Mouse (Mus musculus): ENCODE data around the gene Dennd4c. TPM values are rescaled to one million over a fixed set of nuclear protein-coding genes. Genes with fewer than 3 reads are reported as not detected.
A peak's percentile ranks its signal among the peaks of the same experiment; 100 is the strongest.
"Not testable (repeated sequence)": the region's sequence is repeated elsewhere in the genome, so short reads cannot be mapped to it uniquely, and the experiment has no call there.

Dennd4c gene
- total RNA-seq, 2 experiments from 2014 or later = 10.4 to 15.5 TPM

DNA sequence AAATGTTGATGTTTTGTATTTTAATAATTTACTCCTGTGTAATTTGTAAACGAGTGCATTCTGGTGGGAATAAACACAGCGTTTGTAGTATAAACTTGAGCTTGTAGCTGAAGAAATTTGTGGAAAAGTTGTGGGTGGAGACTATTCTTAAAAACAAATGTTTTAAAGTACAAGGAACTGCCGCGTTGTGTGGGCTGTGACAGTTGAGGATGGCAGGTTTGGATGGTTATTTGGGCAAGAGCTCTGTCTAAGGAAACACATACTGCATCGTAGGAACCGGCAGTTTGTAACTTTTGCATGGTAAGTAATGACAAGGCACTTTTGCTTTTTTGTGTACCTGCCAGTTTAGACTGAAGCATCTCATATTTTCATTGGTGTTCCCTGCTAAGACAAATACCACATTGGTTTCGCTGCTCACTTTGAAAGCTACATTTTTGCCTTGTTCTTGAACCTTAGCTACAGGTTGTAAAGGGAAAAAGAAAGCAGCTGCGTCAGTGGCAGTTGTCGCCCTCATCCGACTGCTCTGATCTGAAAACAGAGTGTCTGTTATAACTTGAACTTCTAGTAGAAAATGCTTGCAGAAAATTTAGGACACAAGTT lies 2.1 kb downstream of the Dennd4c start:
- intact Hi-C loops (cut with DNase I) = no loop called here
- DNase-seq (ENCODE audit: extremely low spot score in 1 of 2, low spot score in 2 of 2) = no peak

DNA sequence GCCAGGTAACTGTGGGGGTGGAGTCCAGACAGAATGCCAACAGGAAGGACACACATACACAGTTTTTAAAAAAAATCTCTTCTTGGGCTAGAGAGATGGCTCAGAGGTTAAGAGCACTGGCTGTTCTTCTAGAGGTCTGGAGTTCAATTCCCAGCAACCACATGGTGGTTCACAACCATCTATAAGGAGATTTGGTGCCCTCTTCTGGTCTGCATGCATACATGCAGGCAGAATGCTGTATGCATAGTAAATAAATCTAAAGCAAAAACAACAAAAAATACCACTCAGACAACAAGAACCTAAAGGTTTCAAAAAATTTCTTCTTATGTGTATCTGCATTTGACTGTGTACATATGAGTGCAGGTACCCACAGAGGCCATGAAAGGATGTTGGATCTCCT lies 16.0 kb downstream of the Dennd4c start:
- DNase-seq (ENCODE audit: extremely low spot score in 1 of 2, low spot score in 2 of 2) = no peak
- intact Hi-C loops (cut with DNase I) = no loop called here

DNA sequence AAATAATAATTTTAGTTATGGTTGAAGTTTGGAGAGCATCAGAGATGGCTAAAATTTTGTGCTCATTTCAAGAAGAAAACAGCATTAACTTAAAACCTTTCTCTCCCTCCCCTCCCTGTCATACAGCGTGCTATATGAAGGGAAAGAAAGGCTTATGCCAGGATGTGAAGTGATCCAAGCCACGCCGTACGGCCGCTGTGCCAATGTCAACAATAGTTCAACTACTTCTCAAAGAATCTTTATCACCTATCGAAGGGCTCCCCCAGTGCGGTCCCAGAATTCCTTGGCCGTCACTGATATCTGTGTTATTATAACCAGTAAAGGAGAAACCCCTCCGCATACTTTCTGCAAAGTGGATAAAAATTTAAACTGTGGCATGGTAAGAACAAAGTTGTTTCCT lies 29.2 kb downstream of the Dennd4c start:
- no peak for DNase-seq (ENCODE audit: extremely low spot score in 1 of 2, low spot score in 2 of 2)
- intact Hi-C loops (cut with DNase I) = no loop called here

DNA sequence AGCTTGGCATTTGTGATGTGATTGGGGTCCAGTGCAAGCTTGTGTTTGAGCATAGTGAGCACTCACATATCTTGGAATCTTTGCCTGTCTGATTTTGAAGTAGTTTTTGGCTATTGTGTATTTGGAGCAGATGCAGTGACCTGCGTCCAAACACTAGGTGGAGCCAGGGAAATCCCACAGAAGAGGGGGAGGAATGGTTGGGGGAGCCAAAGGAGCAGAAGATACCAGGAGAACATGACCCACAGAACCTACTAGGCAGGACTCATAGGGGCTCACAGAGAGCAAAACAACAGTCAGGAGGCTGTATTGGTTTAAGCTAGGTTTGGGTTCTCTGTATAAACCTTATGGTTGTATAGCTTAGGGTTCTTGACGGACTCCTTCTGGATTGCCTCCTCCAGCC lies 62.2 kb downstream of the Dennd4c start:
- intact Hi-C loops (cut with DNase I) = no loop called here
- DNase-seq (ENCODE audit: extremely low spot score in 1 of 2, low spot score in 2 of 2) = no peak

DNA sequence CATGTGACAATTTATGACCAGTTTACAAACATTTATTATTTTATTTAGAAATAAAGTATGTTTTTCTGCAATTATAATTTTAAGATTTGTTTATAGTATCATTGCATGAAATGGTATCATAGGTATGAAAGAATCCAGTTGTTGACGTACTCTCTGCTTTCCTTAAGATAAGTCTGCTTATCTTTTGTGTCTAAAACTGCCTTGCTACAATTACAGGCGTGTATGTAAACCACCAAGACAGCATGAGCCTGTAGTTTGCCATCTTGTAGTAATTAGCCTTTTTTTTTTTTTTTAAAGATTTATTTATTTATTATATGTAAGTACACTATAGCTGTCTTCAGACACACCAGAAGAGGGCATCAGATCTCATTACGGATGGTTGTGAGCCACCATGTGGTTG lies 66.5 kb downstream of the Dennd4c start:
- DNase-seq (ENCODE audit: extremely low spot score in 1 of 2, low spot score in 2 of 2) = no peak
- intact Hi-C loops (cut with DNase I) = no loop called here

DNA sequence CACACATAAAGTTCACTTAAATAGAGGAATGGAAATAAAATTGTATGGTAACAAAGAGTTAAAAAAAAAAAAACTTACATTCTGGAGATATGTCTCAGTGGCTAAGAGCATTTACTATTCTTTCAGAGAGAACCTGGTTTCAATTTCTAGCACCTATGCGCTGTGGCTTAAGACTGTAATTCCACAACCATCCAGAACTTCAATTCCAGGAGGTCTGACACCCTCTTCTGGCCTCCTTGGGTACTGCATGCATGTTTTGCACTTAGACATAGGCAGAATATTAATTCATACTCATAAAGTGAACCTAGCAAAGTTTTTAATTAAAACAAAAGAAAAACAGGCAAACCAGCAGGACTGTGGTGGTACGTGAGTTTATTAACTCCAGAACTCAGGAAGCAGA lies 74.8 kb downstream of the Dennd4c start:
- peak; percentile 17 to 55 for DNase-seq (ENCODE audit: extremely low spot score in 1 of 2, low spot score in 2 of 2)
- intact Hi-C loops (cut with DNase I) = no loop called here

DNA sequence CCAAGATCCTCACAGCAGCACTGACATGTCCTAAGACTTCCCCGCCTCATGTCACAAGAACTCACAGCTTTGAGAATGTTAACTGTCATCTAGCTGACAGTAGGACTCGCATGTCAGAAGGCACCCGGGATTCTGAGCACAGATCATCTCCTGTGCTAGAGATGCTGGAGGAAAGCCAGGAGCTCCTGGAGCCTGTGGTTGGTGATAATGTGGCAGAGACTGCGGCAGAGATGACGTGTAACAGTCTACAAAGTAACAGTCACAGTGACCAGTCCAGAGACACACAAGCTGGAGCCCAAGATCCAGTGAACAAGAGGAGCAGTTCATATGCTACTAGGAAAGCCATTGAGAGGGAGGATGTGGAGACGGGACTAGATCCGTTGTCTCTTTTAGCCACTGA lies 76.8 kb downstream of the Dennd4c start:
- intact Hi-C loops (cut with DNase I) = no loop called here
- DNase-seq (ENCODE audit: extremely low spot score in 1 of 2, low spot score in 2 of 2) = no peak

DNA sequence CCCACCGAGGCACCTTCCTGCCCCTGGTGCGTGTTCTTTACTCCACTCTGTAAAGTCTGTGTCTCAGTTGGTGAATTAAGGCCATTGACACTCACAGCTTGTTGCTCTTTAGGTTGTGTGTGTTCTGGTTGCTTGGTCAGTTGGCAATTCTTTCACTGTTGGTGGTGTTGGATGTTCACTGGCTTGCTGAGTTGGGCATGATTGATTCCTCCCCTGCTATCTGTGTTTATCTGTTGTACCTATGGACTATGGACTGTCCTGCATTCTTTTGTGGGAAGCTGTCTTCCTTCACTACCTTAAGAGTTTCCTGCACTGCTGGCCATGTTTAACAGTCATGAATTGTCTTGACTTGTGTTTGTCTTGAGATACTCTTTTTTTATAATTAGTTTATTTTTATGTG lies 83.5 kb downstream of the Dennd4c start:
- DNase-seq (ENCODE audit: extremely low spot score in 1 of 2, low spot score in 2 of 2) = no peak
- intact Hi-C loops (cut with DNase I) = no loop called here

DNA sequence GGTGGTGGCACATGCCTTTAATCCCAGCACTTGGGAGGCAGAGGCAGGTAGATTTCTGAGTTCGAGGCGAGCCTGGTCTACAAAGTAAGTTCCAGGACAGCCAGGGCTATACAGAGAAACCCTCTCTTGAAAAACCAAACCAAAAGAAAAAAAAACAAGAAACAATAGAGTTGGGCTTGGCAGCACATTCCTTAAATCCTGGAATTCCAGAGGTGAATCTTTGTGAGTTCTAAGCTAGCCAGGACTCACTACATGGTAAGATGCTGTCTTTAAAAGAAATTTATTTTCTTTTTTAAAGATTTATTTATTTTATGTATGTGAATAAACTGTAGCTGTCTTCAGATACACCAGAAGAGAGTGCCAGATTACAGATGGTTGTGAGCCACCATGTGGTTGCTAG lies 92.8 kb downstream of the Dennd4c start:
- intact Hi-C loops (cut with DNase I); DNase-seq (ENCODE audit: extremely low spot score in 1 of 2, low spot score in 2 of 2): not testable (repeated sequence)

DNA sequence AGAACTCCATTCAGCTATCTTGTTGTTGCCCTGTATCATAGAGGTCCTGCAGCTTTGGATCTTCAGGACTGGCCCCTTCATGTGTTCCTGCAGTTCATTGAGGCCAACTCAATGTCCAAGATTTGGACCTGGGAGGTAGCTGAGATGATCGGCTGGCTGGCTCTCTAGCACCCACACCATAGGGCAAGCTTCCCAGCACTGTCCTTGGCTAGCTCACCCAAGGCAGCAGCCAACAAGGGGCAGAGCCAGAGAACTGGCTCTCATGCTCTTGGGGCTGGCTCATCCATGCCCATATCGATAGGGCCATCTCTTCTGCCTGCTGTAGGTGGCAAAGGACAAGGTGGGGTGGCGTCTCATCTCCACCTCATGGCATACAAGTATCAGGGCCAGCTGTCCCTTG lies 97.0 kb downstream of the Dennd4c start:
- intact Hi-C loops (cut with DNase I) = no loop called here
- DNase-seq (ENCODE audit: extremely low spot score in 1 of 2, low spot score in 2 of 2) = no peak

DNA sequence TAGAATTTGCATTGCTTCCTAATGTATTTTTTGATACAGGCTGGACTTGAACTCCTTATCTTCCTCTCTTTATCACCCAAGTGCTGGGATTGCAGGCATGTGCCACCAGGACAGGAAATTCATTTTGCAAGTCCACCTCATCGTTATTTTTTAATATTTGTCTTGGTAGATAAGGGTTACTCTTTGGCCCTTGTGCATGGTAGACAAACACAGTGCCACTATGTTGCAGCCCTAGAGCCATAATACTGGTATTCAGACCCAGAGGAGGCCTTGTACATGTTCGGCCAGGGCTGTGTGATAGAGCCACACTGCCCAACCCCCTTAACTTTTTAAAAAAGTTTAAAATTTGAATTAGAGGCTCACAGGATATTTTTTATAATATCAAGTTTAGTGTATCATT lies 98.9 kb downstream of the Dennd4c start:
- DNase-seq (ENCODE audit: extremely low spot score in 1 of 2, low spot score in 2 of 2) = no peak
- intact Hi-C loops (cut with DNase I) = no loop called here

DNA sequence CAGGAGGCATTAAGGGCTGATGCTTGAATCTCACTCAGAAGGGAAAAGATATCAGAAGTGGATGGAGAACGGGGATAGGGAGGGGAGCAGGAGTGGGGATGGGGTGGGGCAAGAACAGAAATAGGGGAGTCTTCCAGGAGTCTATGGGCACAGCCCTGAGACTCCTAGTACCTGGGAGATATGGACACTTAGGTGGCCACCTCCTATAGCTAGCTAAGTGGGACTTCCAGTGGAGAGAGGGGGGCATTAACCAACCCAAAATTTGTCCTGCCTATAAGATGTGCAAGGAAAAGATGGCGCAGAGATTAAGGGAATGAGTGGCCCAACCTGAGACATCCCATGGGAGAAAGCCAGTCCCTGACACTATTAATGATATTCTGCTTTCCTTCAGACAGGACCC lies 103.0 kb downstream of the Dennd4c start:
- intact Hi-C loops (cut with DNase I) = no loop called here
- no peak for DNase-seq (ENCODE audit: extremely low spot score in 1 of 2, low spot score in 2 of 2)

DNA sequence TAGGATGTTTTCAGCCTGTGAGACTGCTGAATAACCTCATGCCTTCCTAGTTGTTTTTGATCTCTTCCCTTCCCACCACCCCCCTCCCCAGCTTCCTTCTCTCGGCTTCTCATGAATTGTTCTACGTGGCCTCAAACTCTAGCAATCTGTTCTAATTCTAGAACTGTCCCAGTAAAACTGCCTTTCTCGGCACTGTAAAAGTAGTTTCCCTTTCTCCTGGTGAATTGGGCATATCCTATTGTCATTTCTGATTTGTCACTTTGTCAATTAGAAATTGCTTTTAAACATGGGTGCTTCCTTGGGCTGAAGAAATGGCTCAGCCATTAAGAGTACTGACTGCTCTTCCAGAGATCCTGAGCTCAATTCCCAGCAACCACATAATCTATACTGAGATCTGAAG lies 103.7 kb downstream of the Dennd4c start:
- no peak for DNase-seq (ENCODE audit: extremely low spot score in 1 of 2, low spot score in 2 of 2)
- intact Hi-C loops (cut with DNase I) = no loop called here

DNA sequence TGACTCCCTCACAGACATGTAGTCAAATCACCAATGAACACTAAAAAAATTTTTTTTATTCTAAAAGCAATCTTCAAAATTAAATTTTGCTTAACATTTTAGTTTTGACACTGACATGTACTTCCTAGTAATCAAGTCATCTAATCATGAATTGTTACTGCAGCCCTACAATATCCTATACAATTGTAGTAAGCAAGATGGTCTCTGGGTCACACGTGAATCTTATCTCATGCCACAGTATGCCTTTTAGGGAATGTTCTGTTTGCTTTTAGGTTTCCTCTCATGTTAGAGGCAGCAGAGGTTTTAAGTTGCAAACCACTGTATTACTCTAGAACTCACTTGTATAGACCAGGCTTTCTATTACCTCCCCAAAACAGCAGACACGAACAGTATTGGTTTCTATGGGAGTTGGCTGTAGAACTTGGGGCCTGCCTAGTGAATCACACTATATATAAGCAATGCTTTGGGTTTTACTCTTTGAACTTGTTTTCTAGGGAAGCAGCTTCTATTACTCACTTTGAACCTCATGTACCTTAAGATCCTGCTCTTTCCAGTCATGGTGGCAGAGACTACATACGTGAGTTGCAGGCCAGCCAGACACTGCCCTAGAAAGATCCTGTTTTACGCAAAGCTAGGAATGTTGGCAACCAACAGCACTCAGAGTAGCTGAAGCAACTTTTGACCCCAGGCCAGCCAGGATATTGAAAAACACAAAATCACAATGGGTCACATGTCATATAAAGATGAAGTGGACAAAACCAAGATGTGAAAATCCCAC lies 104.6 kb downstream of the Dennd4c start:
- intact Hi-C loops (cut with DNase I) = no loop called here
- DNase-seq (ENCODE audit: extremely low spot score in 1 of 2, low spot score in 2 of 2) = no peak

DNA sequence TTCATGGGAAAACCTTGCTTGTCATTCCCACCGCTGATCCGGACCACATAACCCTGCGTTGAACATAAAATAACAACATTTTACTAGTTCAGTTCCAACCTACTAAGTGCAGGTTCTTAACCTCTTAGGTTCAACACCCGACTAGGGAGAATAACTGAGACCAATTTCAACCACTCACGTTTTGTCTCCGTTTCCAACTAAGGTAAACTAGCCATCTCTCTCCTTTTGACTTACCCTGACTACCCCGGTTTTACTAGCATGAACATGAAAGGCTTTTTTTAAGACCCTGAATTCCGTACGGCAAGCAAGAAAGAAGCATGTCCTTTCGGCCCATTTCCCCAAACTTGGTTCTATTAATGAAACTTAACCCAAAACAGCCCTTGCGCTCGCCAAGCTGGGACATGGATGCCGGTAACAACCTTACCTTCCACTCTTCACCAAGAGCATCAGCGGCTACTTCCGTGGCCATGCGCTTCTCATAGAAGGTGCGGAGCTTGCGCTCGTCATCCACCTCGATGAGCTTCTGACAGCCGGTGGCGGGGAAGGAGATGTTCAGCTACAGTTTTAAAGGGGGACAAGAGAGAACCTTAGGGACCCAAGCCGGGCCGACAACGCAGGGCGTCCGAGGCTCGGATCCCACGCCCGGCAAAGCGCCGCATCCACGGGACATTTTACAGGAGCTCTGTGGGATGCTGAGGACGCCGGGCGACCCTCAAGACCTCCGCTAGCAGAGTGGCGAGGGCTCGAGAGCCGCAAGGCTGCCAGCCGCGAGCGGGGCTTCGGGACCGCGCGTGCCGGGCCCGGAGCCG lies 108.2 kb downstream of the Dennd4c start:
- intact Hi-C loops (cut with DNase I) = no loop called here
- DNase-seq (ENCODE audit: extremely low spot score in 1 of 2, low spot score in 2 of 2) = peak in 1 of 2 experiments; percentile 11

DNA sequence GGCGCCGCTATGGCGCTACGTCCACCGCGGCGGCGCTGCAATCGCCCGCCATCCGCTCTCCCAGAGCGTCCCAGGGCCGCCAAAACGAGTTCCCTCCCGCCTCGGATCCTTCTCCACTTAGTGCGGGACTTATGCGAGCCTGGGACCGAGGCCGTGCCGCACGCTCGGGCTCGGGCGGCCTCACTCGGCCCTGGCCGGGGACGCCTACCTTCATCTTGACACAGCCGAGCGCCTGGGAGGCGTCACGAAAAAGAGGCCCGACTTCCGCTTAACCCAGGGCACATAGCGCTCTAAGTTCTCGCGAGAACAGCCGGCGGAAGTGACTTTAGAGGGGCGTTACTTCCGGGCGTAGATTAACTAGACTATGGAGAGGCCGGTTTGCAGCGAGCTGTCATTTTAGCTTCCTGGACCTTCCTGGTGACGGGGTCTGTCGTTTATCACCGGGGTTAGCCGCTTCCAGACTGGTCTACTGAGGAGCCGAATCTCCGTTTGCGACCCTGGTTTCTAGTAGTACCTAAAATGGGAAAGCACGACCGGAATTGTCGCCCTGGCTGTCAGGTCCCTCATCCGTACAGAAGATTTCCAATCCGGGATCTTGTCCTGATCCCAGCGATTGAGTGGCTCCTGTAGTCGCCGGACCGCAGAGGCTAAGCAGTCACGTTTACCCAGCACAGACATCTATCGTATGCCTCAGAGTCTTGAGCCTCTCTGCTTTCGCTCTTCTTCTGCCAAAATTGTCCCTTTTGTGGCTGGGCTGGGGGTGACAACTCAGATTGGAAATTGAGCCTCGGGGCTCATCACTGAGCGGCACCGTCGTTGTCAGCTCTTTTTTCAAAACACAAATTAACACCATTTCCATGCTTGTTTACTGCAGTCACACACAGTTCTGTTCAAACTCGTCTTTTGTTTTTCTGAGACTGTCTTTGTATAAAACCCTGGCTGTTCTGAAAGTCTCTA lies 109.0 kb downstream of the Dennd4c start, which contains the start of gene Rps6:
Gene Rps6 (minus strand): TSS at position 300 of the 957 bp plus-strand sequence.
- intact Hi-C loops (cut with DNase I) = no loop called here
- DNase-seq (ENCODE audit: extremely low spot score in 1 of 2, low spot score in 2 of 2) = peak; percentile 96 to 97

DNA sequence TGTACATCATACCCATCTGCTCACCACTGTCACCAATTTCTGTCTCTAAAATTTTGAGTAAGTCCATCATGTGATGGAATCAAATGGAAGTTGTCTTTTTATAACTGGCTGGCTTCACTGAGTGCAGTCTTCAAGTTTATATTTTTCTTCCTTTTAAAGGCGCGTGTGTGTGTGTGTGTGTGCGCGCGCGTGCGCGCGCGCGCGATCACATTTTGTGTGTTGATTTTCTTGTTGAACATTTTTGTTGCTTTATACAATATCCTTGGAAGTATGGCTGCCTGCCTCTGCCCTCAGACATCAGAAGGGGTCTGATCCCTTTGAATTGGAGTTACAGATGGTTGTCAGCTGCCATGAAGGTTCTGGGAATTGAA lies 109.7 kb downstream of the Dennd4c start:
- DNase-seq (ENCODE audit: extremely low spot score in 1 of 2, low spot score in 2 of 2) = no peak

DNA sequence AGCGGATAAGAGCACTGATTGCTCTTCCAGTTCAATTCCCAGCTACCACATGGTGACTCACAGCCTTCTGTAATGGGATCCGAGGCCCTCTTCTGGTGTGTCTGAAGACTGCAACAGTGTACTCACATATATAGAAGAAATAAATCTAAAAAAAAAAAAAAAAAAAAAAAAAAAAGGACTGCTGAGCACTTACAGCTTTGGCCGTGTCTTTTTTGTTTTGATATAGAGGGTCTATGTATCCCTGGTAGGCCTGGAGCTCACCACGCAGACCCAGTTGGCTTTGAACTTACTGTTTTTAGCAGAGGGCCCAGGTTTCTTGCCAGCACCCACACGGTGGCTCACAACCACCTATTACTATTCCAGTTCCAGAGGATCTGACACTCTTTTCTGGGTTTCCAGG lies 115.7 kb downstream of the Dennd4c start:
- no peak for DNase-seq (ENCODE audit: extremely low spot score in 1 of 2, low spot score in 2 of 2)
- intact Hi-C loops (cut with DNase I) = no loop called here

More for the DNA sequence above, 109.7 kb downstream of the Dennd4c start:
- intact Hi-C loops (cut with DNase I) = no loop called here

DNA sequence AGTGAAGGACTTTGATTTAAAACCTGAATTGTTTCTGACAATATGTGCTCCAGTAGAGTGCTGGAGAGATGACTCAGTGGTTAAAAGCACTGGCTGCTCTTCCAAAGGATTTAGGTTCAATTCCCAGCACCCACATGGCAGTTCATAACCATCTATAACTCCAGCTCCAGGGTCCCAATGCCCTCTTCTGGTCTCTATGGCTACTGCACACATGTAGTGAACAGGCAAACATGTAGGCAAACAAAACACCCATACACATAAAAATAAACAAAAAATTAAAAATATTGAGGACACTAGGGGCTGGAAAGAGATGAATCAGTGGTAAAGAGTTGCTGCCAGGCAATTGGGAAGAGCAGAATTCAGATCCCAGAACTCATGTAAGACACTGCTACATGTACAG lies 123.6 kb downstream of the Dennd4c start:
- intact Hi-C loops (cut with DNase I) = no loop called here
- DNase-seq (ENCODE audit: extremely low spot score in 1 of 2, low spot score in 2 of 2) = no peak
